Mouse (Mus musculus): ENCODE data around the gene Lilrb4a.

- no peak for TF ChIP-seq CTCF (IDR thresholded peaks at IDR 0.05; ENCODE audit: low read depth)
- no peak for TF ChIP-seq EP300 (optimal IDR thresholded peaks at IDR 0.05)
These were observed 38.2 kb downstream of the Lilrb4a start for GRCm38 (mm10) chr10:51528840-51529434.
